Mouse (Mus musculus) intestine, embryonic 15.5 days (tissue): ENCODE data around the gene Fanci. TPM values are rescaled to one million over a fixed set of nuclear protein-coding genes. Genes with fewer than 3 reads are reported as not detected.

Experiments used
- ATAC-seq: fragments of 200-750 bp; cut with Nextera tagmentation; 2 replicates; pipeline ENCODE4 v1.8.0; 2017; ENCODE audit warnings: moderate TSS enrichment, moderate library complexity
- H3K27ac ChIP-seq: fragments of 300-500 bp; sonication (generic); 2 replicates; pipeline ENCODE4 v1.5.1; 2015; ENCODE audit warnings: mild to moderate bottlenecking, inconsistent platforms
- H3K27me3 ChIP-seq: fragments of 300-500 bp; sonication (generic); replicated peaks from 2 replicates; pipeline ENCODE4 v1.6.1; 2015; ENCODE audit warnings: inconsistent platforms
- H3K36me3 ChIP-seq: fragments of 300-500 bp; sonication (generic); 2 replicates; pipeline ENCODE4 v1.6.1; 2015; ENCODE audit warnings: inconsistent platforms
- H3K4me1 ChIP-seq: fragments of 300-500 bp; sonication (generic); replicated peaks from 2 replicates; pipeline ENCODE4 v1.6.1; 2015; ENCODE audit warnings: inconsistent platforms
- H3K4me2 ChIP-seq: fragments of 300-500 bp; sonication (generic); replicated peaks from 2 replicates; pipeline ENCODE4 v1.6.1; 2015; ENCODE audit warnings: mild to moderate bottlenecking, inconsistent platforms
- H3K4me3 ChIP-seq: fragments of 300-500 bp; sonication (generic); replicated peaks from 2 replicates; pipeline ENCODE4 v1.5.1; 2015; ENCODE audit warnings: inconsistent platforms
- H3K9ac ChIP-seq: fragments of 300-500 bp; sonication (generic); 2 replicates; pipeline ENCODE4 v1.6.1; 2015; ENCODE audit warnings: inconsistent platforms
- H3K9me3 ChIP-seq: fragments of 300-500 bp; sonication (generic); 2 replicates; pipeline ENCODE4 v1.6.1; 2016; ENCODE audit warnings: inconsistent platforms
- WGBS: fragments of 180-500 bp; shearing (Covaris S2); methylation state at CpG from one replicate; pipeline ENCODE4 v1.1.7; 2015; 5-methylcytosine and 5-hydroxymethylcytosine counted together
- polyA plus RNA-seq: library from polyadenylated mRNA; unstranded; fragments of >200 nt; fragmentation: Nextera tagmentation; extraction: Ambion mirVana; gene quantifications from 2 replicates; pipeline ENCODE4 v1.2.1, GENCODE M21; 2015

The Fanci gene
- polyA plus RNA-seq, 1 experiment from 2014 or later: 8.6 TPM

- H3K27me3 ChIP-seq: no peaks in the 10 kb centered on the region
- no peak overlapping the region for H3K27ac ChIP-seq
- no peak for ATAC-seq
- peaks cover 15% of the 10 kb centered on the region for H3K4me1 ChIP-seq
- H3K9ac ChIP-seq: no peak overlapping the region
- no peak overlapping the region for H3K4me3 ChIP-seq
- no peak overlapping the region for H3K4me2 ChIP-seq
- no peaks in the 10 kb centered on the region for H3K36me3 ChIP-seq
- H3K9me3 ChIP-seq: no peaks in the 10 kb centered on the region
- WGBS: 57% methylated on average over 8 of the region's 8 CpGs
Observed at GRCm38 (mm10) chr7:79468994-79469393, 77.3 kb downstream of the Fanci start.

DNA sequence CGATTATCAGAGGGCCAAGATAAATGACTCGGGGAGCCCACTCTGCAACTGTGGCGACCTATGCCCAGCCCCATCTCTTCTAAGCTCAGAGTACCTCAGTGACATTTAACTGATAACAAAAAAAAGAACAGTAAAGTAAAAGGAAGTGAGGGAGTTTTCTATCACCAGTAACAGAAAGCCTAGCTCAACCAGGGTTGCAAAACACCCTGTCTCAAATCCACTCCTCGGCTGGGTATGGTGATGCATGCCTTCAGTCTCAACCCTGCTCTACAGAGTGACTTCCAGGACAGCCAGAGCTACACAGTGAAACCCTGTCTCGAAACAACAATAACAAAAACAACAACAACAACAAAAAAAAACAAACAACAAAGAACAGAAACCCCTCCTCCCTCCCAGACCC lies 78.0 kb downstream of the Fanci start:
- Histone ChIP-seq H3K36me3 (no peaks in the 10 kb centered on the region), H3K9ac (no peak overlapping the region), H3K4me2 (no peak overlapping the region), H3K27ac (no peak overlapping the region), H3K4me1 (peaks cover 9% of the 10 kb centered on the region), H3K4me3 (no peak overlapping the region), H3K9me3 (no peaks in the 10 kb centered on the region), H3K27me3 (no peaks in the 10 kb centered on the region)
- ATAC-seq: no peak
- WGBS: 64% methylated on average over 5 of the region's 5 CpGs

GRCm38 (mm10) chr7:79470718-79471117 lies 79.0 kb downstream of the Fanci start:
- H3K9me3 ChIP-seq: no peaks in the 10 kb centered on the region
- no peak overlapping the region for H3K27ac ChIP-seq
- 0 out of 2 replicates have a peak, but pooled peaks cover 4% of the 10 kb centered on the region for H3K4me1 ChIP-seq
- H3K9ac ChIP-seq: no peak overlapping the region
- H3K4me3 ChIP-seq: no peak overlapping the region
- 47% methylated on average over 3 of the region's 3 CpGs for WGBS
- no peak overlapping the region for H3K4me2 ChIP-seq
- no peaks in the 10 kb centered on the region for H3K27me3 ChIP-seq
- no peaks in the 10 kb centered on the region for H3K36me3 ChIP-seq
- ATAC-seq: no peak

DNA sequence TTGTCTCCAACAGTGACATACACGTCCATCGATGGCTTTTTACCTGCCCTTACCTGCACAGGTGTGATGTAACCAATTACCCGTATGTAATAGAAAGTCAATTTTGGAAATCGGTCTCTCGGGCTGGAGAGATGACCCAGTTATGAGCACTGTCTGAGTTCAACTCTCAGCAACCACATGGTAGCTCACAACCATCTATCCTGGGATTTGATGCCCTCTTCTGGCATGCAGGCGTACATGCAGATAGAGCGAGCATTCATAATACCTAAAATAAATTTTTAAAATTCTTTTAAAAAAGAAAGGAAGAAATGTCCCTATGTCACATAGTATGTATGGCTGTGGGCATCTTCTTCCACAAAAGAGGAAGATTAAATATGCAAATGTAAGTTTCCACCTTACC lies 79.7 kb downstream of the Fanci start:
- Histone ChIP-seq H3K9ac (no peak overlapping the region), H3K27me3 (no peaks in the 10 kb centered on the region), H3K36me3 (no peaks in the 10 kb centered on the region), H3K4me2 (no peak overlapping the region), H3K9me3 (no peaks in the 10 kb centered on the region), H3K27ac (no peak overlapping the region), H3K4me3 (no peak overlapping the region), H3K4me1 (0 out of 2 replicates have a peak, but pooled peaks cover 4% of the 10 kb centered on the region)
- WGBS: 64% methylated on average over 7 of the region's 7 CpGs
- no peak for ATAC-seq

DNA sequence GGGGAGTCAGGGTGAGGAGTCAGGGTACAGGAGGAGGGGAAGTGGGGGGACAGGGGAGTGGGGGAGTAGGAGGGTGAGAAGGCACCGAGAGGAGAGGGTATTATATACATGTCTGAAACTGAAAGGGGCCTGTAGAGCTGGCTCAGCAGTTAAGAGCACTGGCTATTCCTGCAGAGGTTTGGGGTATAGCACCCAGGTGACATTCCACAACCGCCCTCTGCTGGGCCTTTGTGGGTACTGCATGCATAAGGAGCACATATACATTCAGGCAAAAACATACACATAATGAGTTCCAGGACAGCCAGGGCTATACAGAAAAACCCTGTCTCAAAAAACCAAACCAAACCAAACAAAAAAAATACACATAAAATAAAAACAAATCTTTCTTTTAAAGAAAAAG lies 81.1 kb downstream of the Fanci start:
- Histone ChIP-seq H3K4me1 (no peaks in the 10 kb centered on the region), H3K4me2 (no peak overlapping the region), H3K27ac (no peak overlapping the region), H3K9me3 (no peaks in the 10 kb centered on the region), H3K27me3 (no peaks in the 10 kb centered on the region), H3K36me3 (no peaks in the 10 kb centered on the region), H3K4me3 (no peak overlapping the region), H3K9ac (no peak overlapping the region)
- 57% methylated on average over 2 of the region's 2 CpGs for WGBS
- no peak for ATAC-seq

DNA sequence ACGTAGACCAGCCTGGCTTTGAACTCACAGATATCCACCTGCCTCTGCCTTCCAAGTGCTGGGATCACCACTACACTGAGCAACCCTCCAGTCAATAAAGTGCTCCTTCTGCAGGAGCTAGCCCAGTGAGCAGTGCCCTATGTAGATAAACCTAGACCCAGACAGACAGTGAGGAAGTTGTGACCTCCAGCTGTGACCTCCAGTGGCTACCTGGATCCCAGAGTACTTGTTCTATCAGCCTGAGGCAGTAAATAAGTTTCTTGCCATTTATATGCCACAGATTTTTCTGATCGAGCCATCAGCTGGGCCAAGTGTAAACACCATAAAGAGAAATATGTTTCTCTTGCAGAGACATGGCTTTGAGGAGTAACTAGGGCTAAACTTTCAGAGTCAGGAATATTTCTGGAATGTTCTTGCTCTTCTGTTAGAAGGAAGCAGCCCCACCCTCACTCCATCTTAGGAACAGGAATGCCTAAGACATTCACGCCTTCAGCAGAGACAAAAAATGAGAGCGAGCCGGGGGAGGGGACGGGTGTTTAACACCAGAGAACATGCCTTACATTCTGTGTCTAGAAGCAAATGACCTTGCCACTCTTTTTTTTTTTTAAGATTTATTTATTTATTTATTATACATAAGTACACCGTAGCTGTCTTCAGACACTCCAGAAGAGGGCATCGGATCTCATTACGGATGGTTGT lies 81.9 kb downstream of the Fanci start:
- Histone ChIP-seq H3K4me2 (no peak overlapping the region), H3K4me3 (no peak overlapping the region), H3K36me3 (no peaks in the 10 kb centered on the region), H3K4me1 (no peaks in the 10 kb centered on the region), H3K27ac (no peak overlapping the region), H3K9me3 (no peaks in the 10 kb centered on the region), H3K9ac (no peak overlapping the region), H3K27me3 (no peaks in the 10 kb centered on the region)
- no peak for ATAC-seq
- 80% methylated on average over 9 of the region's 9 CpGs for WGBS

DNA sequence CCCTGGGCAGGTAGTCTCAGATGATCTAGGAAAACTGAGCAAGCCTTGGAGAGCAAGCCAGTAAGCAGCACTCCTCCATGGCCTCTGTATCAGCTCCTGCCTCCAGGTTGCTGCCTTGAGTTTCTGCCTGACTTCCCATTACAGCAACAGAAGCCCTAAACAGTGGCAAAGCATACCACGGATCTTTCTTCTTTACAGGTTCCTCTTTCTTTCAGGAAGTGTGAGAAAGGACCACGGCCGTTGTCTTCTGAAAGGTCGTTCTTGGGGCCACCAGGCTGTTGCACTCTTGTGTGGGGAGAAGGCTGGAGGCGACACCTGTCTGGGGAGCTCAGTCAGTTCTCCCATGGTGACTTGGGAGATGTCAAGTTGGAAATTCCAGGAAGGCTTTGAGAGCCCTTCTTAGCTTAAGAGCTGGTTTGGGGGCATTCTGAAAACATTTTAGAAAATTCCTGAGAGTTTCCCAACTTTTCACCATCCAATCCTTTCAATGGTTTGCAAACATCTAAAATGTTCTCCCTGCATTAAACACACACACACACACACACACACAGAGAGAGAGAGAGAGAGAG lies 83.2 kb downstream of the Fanci start:
- H3K9me3 ChIP-seq: no peaks in the 10 kb centered on the region
- no peaks in the 10 kb centered on the region for H3K4me1 ChIP-seq
- H3K4me3 ChIP-seq: no peak overlapping the region
- 71% methylated on average over 5 of the region's 5 CpGs for WGBS
- no peaks in the 10 kb centered on the region for H3K27me3 ChIP-seq
- no peak overlapping the region for H3K27ac ChIP-seq
- no peaks in the 10 kb centered on the region for H3K36me3 ChIP-seq
- ATAC-seq: no peak
- no peak overlapping the region for H3K4me2 ChIP-seq
- H3K9ac ChIP-seq: no peak overlapping the region

DNA sequence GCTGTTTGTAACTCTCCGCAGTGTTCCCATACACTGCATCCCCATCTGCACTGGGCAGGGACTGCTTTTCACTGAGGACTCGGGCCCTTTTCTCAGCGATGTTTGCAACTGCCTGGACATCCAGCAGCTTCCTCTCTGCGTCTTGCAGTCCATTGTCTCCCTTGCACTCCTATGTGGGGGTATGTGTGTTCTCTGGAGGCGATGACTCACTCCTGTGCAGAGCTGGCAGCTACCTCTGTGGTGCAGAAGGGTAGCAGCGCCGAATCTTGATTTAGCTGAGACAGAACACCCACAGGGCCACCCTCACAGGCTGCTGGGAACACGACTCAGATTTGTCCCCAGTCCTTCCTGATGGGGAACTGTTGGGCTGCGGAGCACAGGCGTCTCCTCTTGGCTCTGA lies 94.8 kb downstream of the Fanci start:
- no peaks in the 10 kb centered on the region for H3K36me3 ChIP-seq
- H3K27me3 ChIP-seq: 0 out of 2 replicates have a peak, but pooled peaks cover 2% of the 10 kb centered on the region
- ATAC-seq: no peak
- H3K9ac ChIP-seq: no peak overlapping the region
- no peak overlapping the region for H3K27ac ChIP-seq
- no peaks in the 10 kb centered on the region for H3K4me1 ChIP-seq
- no peaks in the 10 kb centered on the region for H3K9me3 ChIP-seq
- WGBS: 53% methylated on average over 10 of the region's 10 CpGs
- H3K4me3 ChIP-seq: no peak overlapping the region
- H3K4me2 ChIP-seq: no peak overlapping the region

GRCm38 (mm10) chr7:79493915-79494314 lies 102.2 kb downstream of the Fanci start:
- H3K4me3 ChIP-seq: no peak overlapping the region
- H3K36me3 ChIP-seq: no peaks in the 10 kb centered on the region
- no peak for ATAC-seq
- peaks cover under 1% of the 10 kb centered on the region; the same call in 1 of the 2 replicates for H3K4me1 ChIP-seq
- no peak overlapping the region for H3K27ac ChIP-seq
- no peak overlapping the region for H3K4me2 ChIP-seq
- peaks cover 45% of the 10 kb centered on the region for H3K27me3 ChIP-seq
- H3K9ac ChIP-seq: no peak overlapping the region
- H3K9me3 ChIP-seq: no peaks in the 10 kb centered on the region
- WGBS: 10% methylated on average over 8 of the region's 8 CpGs

DNA sequence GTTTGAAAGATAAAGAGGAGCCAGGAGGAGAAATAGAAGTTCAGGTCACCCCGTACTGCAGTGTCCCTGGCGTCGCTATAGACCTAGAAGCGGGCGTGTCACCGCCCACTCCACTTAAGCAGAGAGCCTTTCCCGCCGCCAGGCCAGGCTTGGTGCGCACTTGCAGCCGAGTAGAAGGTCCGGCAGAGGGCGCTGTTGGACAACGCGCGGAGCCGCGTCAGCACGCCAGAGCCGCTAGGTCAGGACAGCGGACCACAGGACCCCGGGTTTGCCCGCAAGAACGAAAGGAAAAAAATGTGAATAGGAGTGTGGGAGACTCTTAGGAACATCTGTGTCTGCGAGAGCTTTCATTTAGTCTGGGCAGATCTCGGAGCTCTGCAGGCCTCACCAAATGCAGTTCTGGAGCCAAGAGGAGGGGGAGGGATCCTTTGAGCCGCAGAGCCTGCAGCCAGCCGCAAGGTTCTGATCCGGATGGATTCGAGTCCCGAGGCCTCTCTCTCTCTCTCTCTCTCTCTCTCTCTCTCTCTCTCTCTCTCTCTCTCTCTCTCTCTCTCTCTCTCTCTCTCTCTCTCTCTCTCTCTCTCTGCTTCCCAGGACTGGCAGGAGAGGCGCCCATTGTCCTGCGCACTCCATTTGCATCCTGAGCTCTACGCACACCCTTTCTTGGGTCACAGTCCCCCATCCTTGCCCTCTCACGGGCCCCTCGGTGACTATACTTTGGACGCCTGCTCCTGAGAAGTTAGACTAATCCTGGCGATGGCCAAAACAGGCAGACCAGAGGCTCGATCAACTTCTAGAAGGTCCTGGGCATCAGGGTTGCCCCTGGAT lies 104.5 kb downstream of the Fanci start:
- peaks cover 10% of the 10 kb centered on the region for H3K4me1 ChIP-seq
- H3K36me3 ChIP-seq: no peaks in the 10 kb centered on the region
- H3K27ac ChIP-seq: no peak overlapping the region
- H3K4me2 ChIP-seq: peak overlapping the region; percentile 48
- peaks cover 68% of the 10 kb centered on the region for H3K27me3 ChIP-seq
- H3K4me3 ChIP-seq: peak overlapping the region; percentile 21; the same call in 1 of the 2 replicates
- ATAC-seq: peak; percentile 87
- H3K9ac ChIP-seq: no peak overlapping the region
- 3% methylated on average over 38 of the region's 38 CpGs for WGBS
- H3K9me3 ChIP-seq: no peaks in the 10 kb centered on the region

GRCm38 (mm10) chr7:79496816-79497328 lies 105.1 kb downstream of the Fanci start:
- peaks cover 10% of the 10 kb centered on the region for H3K4me1 ChIP-seq
- no peak overlapping the region for H3K4me2 ChIP-seq
- peaks cover 75% of the 10 kb centered on the region for H3K27me3 ChIP-seq
- H3K36me3 ChIP-seq: no peaks in the 10 kb centered on the region
- H3K4me3 ChIP-seq: no peak overlapping the region
- no peak overlapping the region for H3K9ac ChIP-seq
- no peak overlapping the region for H3K27ac ChIP-seq
- no peaks in the 10 kb centered on the region for H3K9me3 ChIP-seq
- no peak for ATAC-seq
- WGBS: 14% methylated on average over 9 of the region's 9 CpGs

DNA sequence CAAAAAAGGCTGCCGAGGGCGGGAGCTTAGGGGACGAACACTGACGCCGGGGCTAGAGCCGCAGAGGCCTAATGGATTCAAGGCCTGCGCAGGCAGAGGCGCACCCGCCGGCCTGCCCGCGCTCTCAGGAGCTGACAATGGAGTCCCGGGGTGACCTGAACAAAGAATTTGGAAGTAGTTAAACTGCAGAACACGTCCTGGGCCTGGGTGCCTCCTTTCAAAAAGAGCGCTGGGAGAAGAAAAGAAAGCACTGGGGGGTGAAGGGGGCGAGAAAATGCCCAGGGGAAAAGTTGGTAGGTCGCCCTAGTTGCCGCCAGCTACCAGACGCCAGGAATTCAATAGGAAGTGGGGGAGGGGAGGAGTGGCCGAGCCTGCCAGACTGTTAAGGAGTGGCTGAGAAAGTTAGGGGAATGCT lies 106.0 kb downstream of the Fanci start:
- Histone ChIP-seq H3K4me2 (no peak overlapping the region), H3K27ac (no peak overlapping the region), H3K27me3 (peaks cover 83% of the 10 kb centered on the region), H3K9me3 (no peaks in the 10 kb centered on the region), H3K4me3 (no peak overlapping the region), H3K9ac (no peak overlapping the region), H3K36me3 (no peaks in the 10 kb centered on the region), H3K4me1 (peaks cover 10% of the 10 kb centered on the region)
- WGBS: 3% methylated on average over 20 of the region's 20 CpGs
- ATAC-seq: no peak
